Mouse (Mus musculus): ENCODE data around the gene Olfr1359.
"Not testable (repeated sequence)": the region's sequence is repeated elsewhere in the genome, so short reads cannot be mapped to it uniquely, and the experiment has no call there.

DNA sequence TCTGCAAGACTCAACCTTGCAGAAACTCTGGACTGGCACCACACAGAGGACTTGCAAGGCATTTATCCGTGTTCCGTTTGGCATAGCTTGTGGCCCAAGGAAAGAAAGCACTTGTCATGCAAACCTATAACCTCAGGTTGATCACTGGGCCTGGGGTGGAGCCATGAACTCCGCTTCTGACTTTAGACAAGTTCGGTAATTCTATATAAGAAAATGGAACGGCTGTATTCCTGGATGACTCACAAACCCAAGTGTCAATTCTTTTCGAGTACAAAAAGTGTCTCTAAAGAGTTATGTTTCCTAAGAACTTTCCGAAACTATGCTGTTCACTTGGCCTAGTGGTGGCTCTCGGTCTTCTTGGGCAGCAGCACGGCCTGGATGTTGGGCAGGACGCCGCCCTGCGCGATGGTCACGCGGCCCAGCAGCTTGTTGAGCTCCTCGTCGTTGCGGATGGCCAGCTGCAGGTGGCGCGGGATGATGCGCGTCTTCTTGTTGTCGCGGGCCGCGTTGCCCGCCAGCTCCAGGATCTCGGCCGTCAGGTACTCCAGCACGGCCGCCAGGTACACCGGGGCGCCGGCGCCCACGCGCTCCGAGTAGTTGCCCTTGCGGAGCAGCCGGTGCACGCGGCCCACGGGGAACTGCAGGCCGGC is 23.3 kb downstream of the Olfr1359 start:
- TF ChIP-seq EP300, CTCF (IDR thresholded peaks at IDR 0.05): not testable (repeated sequence)

Data from lung, postnatal 0 days (tissue).